Mouse (Mus musculus) liver, embryonic 14.5 days (tissue): ENCODE data around the gene Chst11. TPM values are rescaled to one million over a fixed set of nuclear protein-coding genes. Genes with fewer than 3 reads are reported as not detected.

Experiments used
- ATAC-seq: fragments of 200-750 bp; cut with Nextera tagmentation; 2 replicates; pipeline ENCODE4 v1.8.0; 2017; ENCODE audit warnings: moderate number of reproducible peaks, mild to moderate bottlenecking, moderate library complexity; ENCODE audit not compliant: insufficient read depth
- DNase-seq, 3 experiments: peaks; one replicate each; pipeline ENCODE4 v3.0.0-alpha.2; 2012 to 2013; ENCODE audit warnings: low read depth in 3 of 3, low spot score in 3 of 3
- H3K27ac ChIP-seq: fragments of 300-500 bp; sonication (generic); 2 replicates; pipeline ENCODE4 v1.5.1; 2014; ENCODE audit warnings: moderate library complexity, mild to moderate bottlenecking, control low read depth, inconsistent platforms
- H3K27me3 ChIP-seq: fragments of 300-500 bp; sonication (generic); 2 replicates; pipeline ENCODE4 v1.6.1; 2014; ENCODE audit warnings: mild to moderate bottlenecking, low read length, moderate library complexity; ENCODE audit not compliant: control insufficient read depth, insufficient read depth
- H3K36me3 ChIP-seq: fragments of 300-500 bp; sonication (generic); replicated peaks from 2 replicates; pipeline ENCODE4 v1.6.1; 2014; ENCODE audit warnings: low read depth; ENCODE audit not compliant: control insufficient read depth, insufficient read depth
- H3K4me1 ChIP-seq, 2 experiments: fragments of 200-500 bp in 1 of 2; fragments of 300-500 bp in 1 of 2; sonication (generic) in 1 of 2; replicated peaks; 2 replicates each; pipeline ENCODE4 v1.6.1; 2012 to 2014; ENCODE audit warnings: antibody characterized with exemption in 1 of 2, inconsistent platforms in 1 of 2, low read length in 1 of 2; ENCODE audit not compliant: control insufficient read depth in 2 of 2, insufficient read depth in 2 of 2
- H3K4me2 ChIP-seq: fragments of 300-500 bp; sonication (generic); 2 replicates; pipeline ENCODE4 v1.6.1; 2014; ENCODE audit warnings: low read depth, mild to moderate bottlenecking, control low read depth, moderate library complexity
- H3K4me3 ChIP-seq, 2 experiments: fragments of 200-500 bp in 1 of 2; fragments of 300-500 bp in 1 of 2; sonication (generic) in 1 of 2; 2 replicates each; pipeline ENCODE4 v1.5.1; 2012 to 2014; ENCODE audit warnings: low read depth in 2 of 2, low read length in 2 of 2, mild to moderate bottlenecking in 2 of 2, control low read depth in 1 of 2, inconsistent platforms in 1 of 2, moderate library complexity in 1 of 2; ENCODE audit not compliant: insufficient read depth in 1 of 2
- H3K9ac ChIP-seq: fragments of 300-500 bp; sonication (generic); replicated peaks from 2 replicates; pipeline ENCODE4 v1.6.1; 2014; ENCODE audit warnings: mild to moderate bottlenecking, control low read depth, moderate library complexity
- H3K9me3 ChIP-seq: fragments of 300-500 bp; sonication (generic); 2 replicates; pipeline ENCODE4 v1.6.1; 2016; ENCODE audit warnings: low read length, mixed read lengths; ENCODE audit not compliant: control insufficient read depth
- CTCF ChIP-seq: IDR thresholded peaks from 2 replicates; pipeline ENCODE4 v1.5.1; 2016; ENCODE audit warnings: antibody characterized with exemption, low read depth, control low read depth
- EP300 ChIP-seq: IDR thresholded peaks from 2 replicates; pipeline ENCODE4 v1.6.1; 2016; ENCODE audit warnings: antibody characterized with exemption, low read depth
- WGBS: fragments of 180-500 bp; shearing (Covaris S2); extraction: QIAGEN DNeasy Blood & Tissue Kit; methylation state at CpG from one replicate; pipeline ENCODE4 v1.1.7; 2014; ENCODE audit not compliant: insufficient replicate concordance; 5-methylcytosine and 5-hydroxymethylcytosine counted together
- polyA plus RNA-seq, 2 experiments: library from polyadenylated mRNA; depleted of rRNA in 1 of 2; stranded (reverse) in 1 of 2; unstranded in 1 of 2; fragments of >200 nt; fragmentation: Nextera tagmentation in 1 of 2; extraction: Ambion mirVana in 1 of 2; gene quantifications; 2 replicates each; pipeline versions ENCODE4 v1.2.1 to v1.2.3; 2012 to 2014

Gene Chst11
- polyA plus RNA-seq, 2 experiments, result 1.8 to 5.2 TPM

DNA sequence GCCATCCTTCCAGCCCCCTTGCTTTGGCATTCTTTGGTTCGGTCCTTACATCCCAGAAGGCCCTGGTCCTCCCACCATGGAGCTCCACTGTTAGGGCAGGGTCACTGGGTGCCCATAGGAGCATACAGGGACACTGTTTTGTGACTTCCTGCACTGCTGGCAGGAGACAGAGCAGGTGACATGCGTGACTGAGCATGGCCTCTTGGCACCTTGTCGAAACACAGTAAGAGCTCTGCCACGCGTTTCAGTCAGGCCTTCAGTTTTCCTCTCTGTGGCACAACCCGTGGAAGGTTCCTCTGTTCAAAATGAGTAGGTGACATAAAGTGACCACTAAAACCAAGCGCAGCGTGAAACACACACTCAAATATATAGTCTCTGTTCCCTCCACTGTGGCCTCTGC is 83.2 kb downstream of the Chst11 start:
- Histone ChIP-seq H3K4me2 (no peak overlapping the region), H3K9ac (no peak overlapping the region), H3K36me3 (no peaks in the 10 kb centered on the region), H3K4me3 (no peak overlapping the region), H3K9me3 (no peaks in the 10 kb centered on the region), H3K4me1 (peaks cover 6 to 14% of the 10 kb centered on the region in 2 experiments), H3K27ac (no peak overlapping the region), H3K27me3 (no peaks in the 10 kb centered on the region)
- ATAC-seq, result no peak
- no peak for TF ChIP-seq EP300
- TF ChIP-seq CTCF, result no peak
- DNase-seq, result no peak
- WGBS, result 82% methylated on average over 8 of the region's 8 CpGs

DNA sequence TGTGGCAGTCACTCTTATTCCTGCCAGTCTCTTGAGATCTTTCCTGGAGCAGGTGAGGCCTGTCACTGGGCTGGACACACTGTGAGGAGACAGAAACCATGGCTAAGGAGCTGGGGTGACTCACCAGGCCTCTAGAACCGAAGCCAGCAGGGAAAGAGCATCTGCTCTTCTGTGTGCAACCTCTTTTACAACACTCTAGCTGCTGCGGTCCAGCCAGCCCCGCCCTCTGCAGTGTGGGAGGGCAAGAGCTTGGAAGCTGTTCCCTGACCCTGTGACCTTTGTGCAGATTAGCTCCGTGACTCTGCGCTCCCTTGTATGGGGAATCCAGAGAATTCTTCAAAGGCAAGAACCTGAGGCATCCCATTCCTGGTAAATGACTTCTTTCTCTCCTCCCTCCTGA is 84.5 kb downstream of the Chst11 start:
- Histone ChIP-seq H3K4me2 (no peak overlapping the region), H3K9me3 (no peaks in the 10 kb centered on the region), H3K27me3 (no peaks in the 10 kb centered on the region), H3K4me1 (peaks cover 6 to 14% of the 10 kb centered on the region in 2 experiments), H3K36me3 (no peaks in the 10 kb centered on the region), H3K9ac (no peak overlapping the region), H3K4me3 (no peak overlapping the region), H3K27ac (no peak overlapping the region)
- ATAC-seq (no peak), DNase-seq (no peak)
- TF ChIP-seq CTCF, result no peak
- TF ChIP-seq EP300, result no peak
- 62% methylated on average over 5 of the region's 5 CpGs for WGBS

DNA sequence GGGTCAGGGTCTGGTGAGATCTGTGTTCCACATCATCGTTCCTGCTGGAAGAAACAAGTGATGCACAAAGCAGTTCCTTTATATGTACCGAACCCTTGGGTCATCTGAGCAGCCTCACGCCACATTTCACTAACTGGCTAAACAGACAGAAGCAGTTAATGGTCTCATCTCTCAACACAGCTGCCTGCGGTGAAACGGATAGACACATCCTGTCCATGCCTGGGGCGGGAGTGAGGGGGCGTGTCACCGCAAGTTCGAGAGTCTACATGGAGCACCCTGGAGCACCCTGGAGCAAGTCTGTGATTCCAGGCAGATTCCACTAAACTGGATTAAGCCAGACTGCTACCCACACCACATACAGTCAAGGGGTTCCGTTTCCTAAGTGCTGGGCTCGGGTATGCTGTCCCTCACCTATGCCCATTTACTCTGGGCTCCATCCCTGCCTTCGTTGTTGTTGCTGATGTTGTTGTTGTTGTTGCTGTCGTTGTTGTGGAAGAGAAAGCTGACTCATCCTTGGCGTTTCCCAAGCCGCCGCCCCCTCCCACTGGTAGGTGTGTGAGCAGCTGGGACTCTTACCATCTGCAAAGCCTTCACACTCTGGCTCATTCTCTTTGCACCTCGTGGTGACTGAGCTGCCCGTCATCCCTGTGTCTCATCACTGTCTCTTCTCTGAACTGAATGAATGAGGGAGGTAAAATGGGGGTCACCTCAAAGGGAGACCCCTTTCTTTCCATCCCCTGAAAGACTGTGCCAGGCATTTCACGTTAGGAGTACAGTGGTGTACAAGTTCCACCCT is 86.7 kb downstream of the Chst11 start:
- TF ChIP-seq EP300 (no peak), CTCF (no peak)
- no peaks in the 10 kb centered on the region for H3K9me3 ChIP-seq
- no peaks in the 10 kb centered on the region for H3K27me3 ChIP-seq
- no peaks in the 10 kb centered on the region for H3K36me3 ChIP-seq
- DNase-seq (no peak), ATAC-seq (0 out of 2 replicates have a peak, but pooled peaks have one; percentile 22)
- H3K4me1 ChIP-seq, result peaks cover 6 to 14% of the 10 kb centered on the region in 2 experiments
- 62% methylated on average over 19 of the region's 19 CpGs for WGBS
- H3K4me2 ChIP-seq, result no peak overlapping the region
- H3K4me3 ChIP-seq, result no peak overlapping the region
- H3K27ac ChIP-seq, result no peak overlapping the region
- H3K9ac ChIP-seq, result no peak overlapping the region

DNA sequence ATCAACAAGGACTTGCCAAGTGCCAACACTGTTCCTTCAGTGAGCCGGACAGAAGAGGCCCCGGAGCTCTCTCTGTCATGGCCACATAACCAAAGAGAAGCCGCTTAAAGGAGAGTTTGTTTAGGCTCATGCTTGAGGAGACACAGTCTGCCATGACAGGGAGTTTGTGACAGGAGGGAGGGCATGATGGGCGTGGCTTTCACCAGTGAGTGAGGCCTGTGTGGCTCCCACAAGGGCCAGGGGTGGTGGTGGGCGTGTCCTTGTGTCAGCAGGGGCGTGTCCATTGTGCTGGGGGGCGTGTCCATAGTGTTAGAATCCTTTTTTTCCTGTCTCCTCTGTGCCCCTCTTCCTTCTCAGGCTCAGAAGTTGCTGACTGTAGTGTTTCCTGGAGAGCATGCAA is 87.8 kb downstream of the Chst11 start:
- DNase-seq, result peak; percentile 37 to 52 (median 49)
- Histone ChIP-seq H3K4me2 (no peak overlapping the region), H3K4me3 (no peak overlapping the region), H3K27ac (no peak overlapping the region), H3K27me3 (no peaks in the 10 kb centered on the region), H3K4me1 (peaks cover 3 to 11% of the 10 kb centered on the region in 2 experiments), H3K9me3 (no peaks in the 10 kb centered on the region), H3K9ac (no peak overlapping the region), H3K36me3 (no peaks in the 10 kb centered on the region)
- peak; percentile 71 for ATAC-seq
- TF ChIP-seq EP300 (no peak), CTCF (no peak)
- WGBS, result 48% methylated on average over 7 of the region's 7 CpGs

DNA sequence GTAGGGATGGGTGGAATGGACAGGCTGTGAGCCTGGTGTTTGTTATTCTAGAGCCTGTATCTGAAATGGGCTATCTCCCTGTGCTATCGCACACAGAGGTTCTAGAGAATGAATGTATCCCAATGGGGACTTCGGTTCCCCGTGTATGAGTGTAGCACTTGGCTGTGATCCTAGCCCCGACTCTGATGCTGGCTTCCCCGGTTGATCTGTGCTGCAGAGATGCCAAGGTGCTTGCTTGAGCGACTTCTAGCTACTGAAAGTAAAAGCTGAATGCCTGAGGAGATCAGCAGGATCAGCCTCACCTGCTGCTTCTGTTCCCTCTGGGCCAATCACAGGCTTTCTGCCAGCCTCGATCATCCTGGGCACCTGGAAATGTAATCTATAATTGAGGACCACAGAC is 91.5 kb downstream of the Chst11 start:
- Histone ChIP-seq H3K4me3 (no peak overlapping the region), H3K36me3 (no peaks in the 10 kb centered on the region), H3K4me1 (peaks cover 23 to 38% of the 10 kb centered on the region in 2 experiments), H3K4me2 (no peak overlapping the region), H3K9ac (no peak overlapping the region), H3K27me3 (no peaks in the 10 kb centered on the region), H3K9me3 (no peaks in the 10 kb centered on the region), H3K27ac (no peak overlapping the region)
- TF ChIP-seq EP300, result no peak
- no peak for TF ChIP-seq CTCF
- no peak for ATAC-seq
- no peak for DNase-seq
- WGBS, result 81% methylated on average over 7 of the region's 7 CpGs
